Mouse (Mus musculus) cortical plate, adult 2 months (tissue): ENCODE measurements around the gene Slitrk2.

Experiments
- CTCF ChIP-seq: fragments of 200-500 bp; IDR thresholded peaks from 2 replicates; pipeline ENCODE4 v1.5.1; 2011; ENCODE audit warnings: mild to moderate bottlenecking, control low read depth, low read length; ENCODE audit not compliant: insufficient read depth; ENCODE audit errors: extremely low read depth
- POLR2A ChIP-seq: fragments of 200-500 bp; IDR thresholded peaks from 2 replicates; pipeline ENCODE4 v1.6.1; 2011; ENCODE audit warnings: mild to moderate bottlenecking, low read length, control low read depth; ENCODE audit not compliant: insufficient read depth; ENCODE audit errors: extremely low read depth

- TF ChIP-seq CTCF (no peak), POLR2A (no peak)
These were observed 43.6 kb upstream of the Slitrk2 start for GRCm38 (mm10) chrX:66605490-66605889.
